Mouse (Mus musculus): ENCODE measurements at regions not wholly inside any gene's neighbourhood (a gene's known extent, or its start where the extent isn't known, plus 50 kb on each side); places are given as distances from the start of the nearest gene placed in this dataset.

GRCm38 (mm10) chr15:62222201-62222600 is 1299.4 kb upstream of the A1bg start:
- dilution Hi-C loops (cut with MboI; ENCODE audit: extremely low pct_ligation_motif_present, extremely low pct_unique_long_range_greater_than_20kb, low sequenced_read_pairs) = no loop called here
- TF ChIP-seq ETS1 (conservative IDR thresholded peaks at IDR 0.05; ENCODE audit: low read depth, low read length) (no peak), HCFC1 (IDR thresholded peaks at IDR 0.05; ENCODE audit: low read depth, low read length) (no peak), JUN (IDR thresholded peaks at IDR 0.05; ENCODE audit: insufficient read depth, low read depth, low read length) (no peak), MYC (IDR thresholded peaks at IDR 0.05; ENCODE audit: low read depth, low read length) (no peak), UBTF (IDR thresholded peaks at IDR 0.05; ENCODE audit: low read depth, low read length) (no peak), IRF4 (IDR thresholded peaks at IDR 0.05; ENCODE audit: low read depth, low read length) (no peak), EP300 (IDR thresholded peaks at IDR 0.05; ENCODE audit: low read length) (no peak)
- peaks cover 46% of the 10 kb centered on the region for H3K79me2 ChIP-seq (replicated peaks; ENCODE audit: control insufficient read depth, extremely low read depth, insufficient read depth, poor library complexity, severe bottlenecking)
- H3K9me3 ChIP-seq (replicated peaks; ENCODE audit: low read length) = no peaks in the 10 kb centered on the region
- H3K9ac ChIP-seq (ENCODE audit: insufficient read depth, low read depth) = no peak overlapping the region
- H3K4me1 ChIP-seq (ENCODE audit: control insufficient read depth in 1 of 2, insufficient read depth in 2 of 2) = peaks cover 25 to 67% of the 10 kb centered on the region in 2 experiments
- no peak overlapping the region for H3K4me2 ChIP-seq (ENCODE audit: insufficient read depth, low read depth, poor library complexity, severe bottlenecking)
- no peak for DNase-seq (ENCODE audit: extremely low read depth)
- no peak overlapping the region for H3K4me3 ChIP-seq (replicated peaks in 1 of 3; ENCODE audit: low read depth in 2 of 3, low read length in 2 of 3, poor library complexity in 1 of 3)
- H3K27ac ChIP-seq (ENCODE audit: insufficient read depth, low read depth) = no peak overlapping the region
- in situ Hi-C loops (cut with MboI; ENCODE audit: low pct_ligation_motif_present, low pct_unique_long_range_greater_than_20kb, low sequenced_read_pairs) = no loop called here
- H3K27me3 ChIP-seq (replicated peaks) = no peaks in the 10 kb centered on the region
- H3K36me3 ChIP-seq (replicated peaks in 1 of 2; ENCODE audit: control insufficient read depth in 1 of 2, insufficient read depth in 1 of 2, low read length in 1 of 2) = peaks cover 57 to 85% of the 10 kb centered on the region in 2 experiments

GRCm38 (mm10) chr15:62221024-62221819 is 1298.4 kb upstream of the A1bg start:
- Histone ChIP-seq H3K4me3 (replicated peaks in 1 of 3; ENCODE audit: low read depth in 2 of 3, low read length in 2 of 3, poor library complexity in 1 of 3) (no peak overlapping the region), H3K4me2 (ENCODE audit: insufficient read depth, low read depth, poor library complexity, severe bottlenecking) (no peak overlapping the region), H3K27me3 (replicated peaks) (no peaks in the 10 kb centered on the region), H3K36me3 (replicated peaks in 1 of 2; ENCODE audit: control insufficient read depth in 1 of 2, insufficient read depth in 1 of 2, low read length in 1 of 2) (peaks cover 57 to 94% of the 10 kb centered on the region in 2 experiments), H3K27ac (ENCODE audit: insufficient read depth, low read depth) (no peak overlapping the region), H3K4me1 (ENCODE audit: control insufficient read depth in 1 of 2, insufficient read depth in 2 of 2) (peaks cover 30 to 76% of the 10 kb centered on the region in 2 experiments), H3K9ac (ENCODE audit: insufficient read depth, low read depth) (no peak overlapping the region), H3K9me3 (replicated peaks; ENCODE audit: low read length) (no peaks in the 10 kb centered on the region), H3K79me2 (replicated peaks; ENCODE audit: control insufficient read depth, extremely low read depth, insufficient read depth, poor library complexity, severe bottlenecking) (peaks cover 55% of the 10 kb centered on the region)
- in situ Hi-C loops (cut with MboI; ENCODE audit: low pct_ligation_motif_present, low pct_unique_long_range_greater_than_20kb, low sequenced_read_pairs) = no loop called here
- TF ChIP-seq BHLHE40 (IDR thresholded peaks at IDR 0.05; ENCODE audit: low read depth, low read length) (no peak), POLR2AphosphoS2 (IDR thresholded peaks at IDR 0.05; ENCODE audit: low read depth, low read length) (peak; percentile 18; the same call in 1 of the 2 replicates)
- no peak for DNase-seq (ENCODE audit: extremely low read depth)
- dilution Hi-C loops (cut with MboI; ENCODE audit: extremely low pct_ligation_motif_present, extremely low pct_unique_long_range_greater_than_20kb, low sequenced_read_pairs) = no loop called here

- H3K4me2 ChIP-seq (ENCODE audit: insufficient read depth, low read depth, poor library complexity, severe bottlenecking) = no peak overlapping the region
- H3K36me3 ChIP-seq (replicated peaks in 1 of 2; ENCODE audit: control insufficient read depth in 1 of 2, insufficient read depth in 1 of 2, low read length in 1 of 2) = peaks cover 57 to 96% of the 10 kb centered on the region in 2 experiments
- H3K4me3 ChIP-seq (replicated peaks in 1 of 3; ENCODE audit: low read depth in 2 of 3, low read length in 2 of 3, poor library complexity in 1 of 3) = no peak overlapping the region
- H3K9ac ChIP-seq (ENCODE audit: insufficient read depth, low read depth) = no peak overlapping the region
- TF ChIP-seq E2F4 (IDR thresholded peaks at IDR 0.05; ENCODE audit: insufficient replicate concordance, low read depth, low read length) (no peak), ETS1 (conservative IDR thresholded peaks at IDR 0.05; ENCODE audit: low read depth, low read length) (no peak), POLR2AphosphoS2 (IDR thresholded peaks at IDR 0.05; ENCODE audit: low read depth, low read length) (no peak), NELFE (IDR thresholded peaks at IDR 0.05; ENCODE audit: low read depth, low read length) (no peak), ZC3H11A (IDR thresholded peaks at IDR 0.05; ENCODE audit: low read depth, low read length) (no peak)
- dilution Hi-C loops (cut with MboI; ENCODE audit: extremely low pct_ligation_motif_present, extremely low pct_unique_long_range_greater_than_20kb, low sequenced_read_pairs) (no loop called here), in situ Hi-C loops (cut with MboI; ENCODE audit: low pct_ligation_motif_present, low pct_unique_long_range_greater_than_20kb, low sequenced_read_pairs) (no loop called here)
- no peaks in the 10 kb centered on the region for H3K9me3 ChIP-seq (replicated peaks; ENCODE audit: low read length)
- H3K27ac ChIP-seq (ENCODE audit: insufficient read depth, low read depth) = no peak overlapping the region
- H3K27me3 ChIP-seq (replicated peaks) = no peaks in the 10 kb centered on the region
- peaks cover 59% of the 10 kb centered on the region for H3K79me2 ChIP-seq (replicated peaks; ENCODE audit: control insufficient read depth, extremely low read depth, insufficient read depth, poor library complexity, severe bottlenecking)
- peaks cover 33 to 79% of the 10 kb centered on the region in 2 experiments for H3K4me1 ChIP-seq (ENCODE audit: control insufficient read depth in 1 of 2, insufficient read depth in 2 of 2)
- no peak for DNase-seq (ENCODE audit: extremely low read depth)
These were observed 1297.8 kb upstream of the A1bg start for GRCm38 (mm10) chr15:62220620-62221019.
